Mouse (Mus musculus) heart, embryonic 15.5 days (tissue): ENCODE results near the gene Ptprt. TPM values are rescaled to one million over a fixed set of nuclear protein-coding genes. Genes with fewer than 3 reads are reported as not detected.

Experiments used
- ATAC-seq: fragments of 200-750 bp; cut with Nextera tagmentation; replicated peaks from 2 replicates; pipeline ENCODE4 v1.8.0; 2017; ENCODE audit warnings: low read depth, moderate TSS enrichment; ENCODE audit not compliant: insufficient number of reproducible peaks, insufficient read depth, low FRiP score
- H3K27ac ChIP-seq: fragments of 300-500 bp; sonication (generic); 2 replicates; pipeline ENCODE4 v1.5.1; 2015; ENCODE audit warnings: mild to moderate bottlenecking, inconsistent platforms
- H3K27me3 ChIP-seq: fragments of 300-500 bp; sonication (generic); 2 replicates; pipeline ENCODE4 v1.6.1; 2015; ENCODE audit warnings: inconsistent platforms
- H3K36me3 ChIP-seq: fragments of 300-500 bp; sonication (generic); 2 replicates; pipeline ENCODE4 v1.6.1; 2015; ENCODE audit warnings: mild to moderate bottlenecking, inconsistent platforms
- H3K4me1 ChIP-seq: fragments of 300-500 bp; sonication (generic); replicated peaks from 2 replicates; pipeline ENCODE4 v1.6.1; 2015; ENCODE audit warnings: inconsistent platforms
- H3K4me2 ChIP-seq: fragments of 300-500 bp; sonication (generic); 2 replicates; pipeline ENCODE4 v1.6.1; 2015; ENCODE audit warnings: inconsistent platforms, mild to moderate bottlenecking, moderate library complexity
- H3K4me3 ChIP-seq: fragments of 300-500 bp; sonication (generic); 2 replicates; pipeline ENCODE4 v1.5.1; 2015; ENCODE audit warnings: mild to moderate bottlenecking, inconsistent platforms
- H3K9ac ChIP-seq: fragments of 300-500 bp; sonication (generic); 2 replicates; pipeline ENCODE4 v1.6.1; 2015; ENCODE audit warnings: mild to moderate bottlenecking, inconsistent platforms
- H3K9me3 ChIP-seq: fragments of 300-500 bp; sonication (generic); replicated peaks from 2 replicates; pipeline ENCODE4 v1.6.1; 2016; ENCODE audit warnings: inconsistent platforms
- WGBS: fragments of 180-500 bp; shearing (Covaris S2); methylation state at CpG from one replicate; pipeline ENCODE4 v1.1.7; 2015; ENCODE audit warnings: mixed read lengths; 5-methylcytosine and 5-hydroxymethylcytosine counted together
- polyA plus RNA-seq: library from polyadenylated mRNA; unstranded; fragments of >200 nt; fragmentation: Nextera tagmentation; extraction: Ambion mirVana; gene quantifications from 2 replicates; pipeline ENCODE4 v1.2.1, GENCODE M21; 2015

Ptprt gene
- polyA plus RNA-seq, 1 experiment from 2014 or later: 0.13 TPM

GRCm38 (mm10) chr2:161572201-161572600 is 1088.7 kb downstream of the Ptprt start:
- no peak overlapping the region for H3K4me3 ChIP-seq

GRCm38 (mm10) chr2:161570236-161570995 is 1090.5 kb downstream of the Ptprt start:
- no peak for ATAC-seq
- H3K36me3 ChIP-seq: no peaks in the 10 kb centered on the region
- 61% methylated on average over 10 of the region's 10 CpGs for WGBS
- H3K4me3 ChIP-seq: no peak overlapping the region
- no peaks in the 10 kb centered on the region for H3K9me3 ChIP-seq
- H3K4me2 ChIP-seq: no peak overlapping the region
- no peak overlapping the region for H3K27ac ChIP-seq
- H3K4me1 ChIP-seq: no peaks in the 10 kb centered on the region
- H3K9ac ChIP-seq: no peak overlapping the region
- no peaks in the 10 kb centered on the region for H3K27me3 ChIP-seq

More at GRCm38 (mm10) chr2:161572201-161572600, 1088.7 kb downstream of the Ptprt start:
- Histone ChIP-seq H3K4me1 (no peaks in the 10 kb centered on the region), H3K9me3 (no peaks in the 10 kb centered on the region), H3K36me3 (no peaks in the 10 kb centered on the region), H3K27me3 (no peaks in the 10 kb centered on the region), H3K9ac (no peak overlapping the region), H3K27ac (no peak overlapping the region), H3K4me2 (no peak overlapping the region)
- no peak for ATAC-seq

GRCm38 (mm10) chr2:161561502-161561901 is 1099.4 kb downstream of the Ptprt start:
- Histone ChIP-seq H3K36me3 (no peaks in the 10 kb centered on the region), H3K4me1 (no peaks in the 10 kb centered on the region), H3K4me3 (no peak overlapping the region), H3K9ac (no peak overlapping the region), H3K27ac (no peak overlapping the region), H3K4me2 (no peak overlapping the region), H3K9me3 (no peaks in the 10 kb centered on the region), H3K27me3 (no peaks in the 10 kb centered on the region)
- WGBS: 65% methylated on average over 2 of the region's 2 CpGs
- ATAC-seq: no peak

- H3K27ac ChIP-seq: no peak overlapping the region
- H3K4me3 ChIP-seq: no peak overlapping the region
- H3K4me1 ChIP-seq: no peaks in the 10 kb centered on the region
- H3K9me3 ChIP-seq: no peaks in the 10 kb centered on the region
- 73% methylated on average over 4 of the region's 4 CpGs for WGBS
- no peak overlapping the region for H3K4me2 ChIP-seq
- no peaks in the 10 kb centered on the region for H3K36me3 ChIP-seq
- H3K9ac ChIP-seq: no peak overlapping the region
- no peaks in the 10 kb centered on the region for H3K27me3 ChIP-seq
- no peak for ATAC-seq
Observed at GRCm38 (mm10) chr2:161557874-161558273, 1103.1 kb downstream of the Ptprt start.

GRCm38 (mm10) chr2:161553651-161554050 is 1107.3 kb downstream of the Ptprt start:
- no peak overlapping the region for H3K9ac ChIP-seq
- no peaks in the 10 kb centered on the region for H3K9me3 ChIP-seq
- no peaks in the 10 kb centered on the region for H3K36me3 ChIP-seq
- no peaks in the 10 kb centered on the region for H3K27me3 ChIP-seq
- ATAC-seq: no peak
- H3K4me3 ChIP-seq: no peak overlapping the region
- no peak overlapping the region for H3K4me2 ChIP-seq
- H3K27ac ChIP-seq: no peak overlapping the region
- 76% methylated on average over 9 of the region's 9 CpGs for WGBS
- no peaks in the 10 kb centered on the region for H3K4me1 ChIP-seq

GRCm38 (mm10) chr2:161552011-161552410 is 1108.9 kb downstream of the Ptprt start:
- no peaks in the 10 kb centered on the region for H3K4me1 ChIP-seq
- H3K9me3 ChIP-seq: no peaks in the 10 kb centered on the region
- no peak overlapping the region for H3K27ac ChIP-seq
- H3K4me3 ChIP-seq: no peak overlapping the region
- no peak overlapping the region for H3K4me2 ChIP-seq
- ATAC-seq: no peak
- H3K27me3 ChIP-seq: no peaks in the 10 kb centered on the region
- no peak overlapping the region for H3K9ac ChIP-seq
- WGBS: 73% methylated on average over 2 of the region's 2 CpGs
- no peaks in the 10 kb centered on the region for H3K36me3 ChIP-seq

- H3K4me1 ChIP-seq: no peaks in the 10 kb centered on the region
- H3K9me3 ChIP-seq: no peaks in the 10 kb centered on the region
- no peak overlapping the region for H3K9ac ChIP-seq
- no peak overlapping the region for H3K4me3 ChIP-seq
- H3K4me2 ChIP-seq: no peak overlapping the region
- no peak for ATAC-seq
- no peaks in the 10 kb centered on the region for H3K36me3 ChIP-seq
- H3K27me3 ChIP-seq: no peaks in the 10 kb centered on the region
- 53% methylated on average over 5 of the region's 5 CpGs for WGBS
- H3K27ac ChIP-seq: no peak overlapping the region
Observed at GRCm38 (mm10) chr2:161549577-161549976, 1111.4 kb downstream of the Ptprt start.

- Histone ChIP-seq H3K9ac (no peak overlapping the region), H3K9me3 (no peaks in the 10 kb centered on the region), H3K4me1 (no peaks in the 10 kb centered on the region), H3K36me3 (no peaks in the 10 kb centered on the region), H3K27ac (no peak overlapping the region), H3K4me2 (no peak overlapping the region), H3K4me3 (no peak overlapping the region), H3K27me3 (no peaks in the 10 kb centered on the region)
- ATAC-seq: no peak
- whole genome bisulfite sequencing: 82% methylated on average over 5 of the region's 5 CpGs
Observed at GRCm38 (mm10) chr2:161547318-161547717, 1113.6 kb downstream of the Ptprt start.

GRCm38 (mm10) chr2:161545406-161545805 is 1115.5 kb downstream of the Ptprt start:
- Histone ChIP-seq H3K4me2 (no peak overlapping the region), H3K4me3 (no peak overlapping the region), H3K4me1 (no peaks in the 10 kb centered on the region), H3K27me3 (no peaks in the 10 kb centered on the region), H3K9ac (no peak overlapping the region), H3K36me3 (no peaks in the 10 kb centered on the region), H3K9me3 (no peaks in the 10 kb centered on the region), H3K27ac (no peak overlapping the region)
- 77% methylated on average over 4 of the region's 4 CpGs for WGBS
- no peak for ATAC-seq

GRCm38 (mm10) chr2:161534151-161534550 is 1126.8 kb downstream of the Ptprt start:
- Histone ChIP-seq H3K36me3 (no peaks in the 10 kb centered on the region), H3K4me2 (no peak overlapping the region), H3K4me3 (no peak overlapping the region), H3K27ac (no peak overlapping the region), H3K9ac (no peak overlapping the region), H3K27me3 (no peaks in the 10 kb centered on the region), H3K4me1 (no peaks in the 10 kb centered on the region), H3K9me3 (no peaks in the 10 kb centered on the region)
- no peak for ATAC-seq
- 84% methylated on average over 7 of the region's 7 CpGs for WGBS

- H3K36me3 ChIP-seq: no peaks in the 10 kb centered on the region
- WGBS: 67% methylated on average over 1 of the region's 1 CpGs
- H3K27ac ChIP-seq: no peak overlapping the region
- no peaks in the 10 kb centered on the region for H3K4me1 ChIP-seq
- no peak overlapping the region for H3K4me2 ChIP-seq
- ATAC-seq: no peak
- no peak overlapping the region for H3K4me3 ChIP-seq
- H3K9ac ChIP-seq: no peak overlapping the region
- no peaks in the 10 kb centered on the region for H3K9me3 ChIP-seq
- no peaks in the 10 kb centered on the region for H3K27me3 ChIP-seq
Observed at GRCm38 (mm10) chr2:161527192-161527591, 1133.8 kb downstream of the Ptprt start.

- ATAC-seq: no peak
- Histone ChIP-seq H3K9me3 (no peaks in the 10 kb centered on the region), H3K4me2 (no peak overlapping the region), H3K9ac (no peak overlapping the region), H3K4me1 (no peaks in the 10 kb centered on the region), H3K4me3 (no peak overlapping the region), H3K27me3 (no peaks in the 10 kb centered on the region), H3K36me3 (no peaks in the 10 kb centered on the region), H3K27ac (no peak overlapping the region)
- WGBS: 44% methylated on average over 2 of the region's 2 CpGs
Observed at GRCm38 (mm10) chr2:161519671-161520070, 1141.3 kb downstream of the Ptprt start.
